Mouse (Mus musculus) heart, embryonic 11.5 days (tissue): ENCODE data around the gene Baiap2. TPM values are rescaled to one million over a fixed set of nuclear protein-coding genes. Genes with fewer than 3 reads are reported as not detected.

Experiments
- ATAC-seq: fragments of 200-750 bp; cut with Nextera tagmentation; replicated peaks from 2 replicates; pipeline ENCODE4 v1.8.0; 2017; ENCODE audit warnings: moderate library complexity; ENCODE audit not compliant: insufficient number of reproducible peaks, low FRiP score, low TSS enrichment
- H3K27ac ChIP-seq: fragments of 300-500 bp; sonication (generic); 2 replicates; pipeline ENCODE4 v1.5.1; 2014; ENCODE audit warnings: mild to moderate bottlenecking, low read depth, low read length
- H3K27me3 ChIP-seq: fragments of 300-500 bp; sonication (generic); 2 replicates; pipeline ENCODE4 v1.6.1; 2014; ENCODE audit warnings: mild to moderate bottlenecking, low read length, mixed read lengths; ENCODE audit not compliant: control insufficient read depth, insufficient read depth
- H3K36me3 ChIP-seq: fragments of 300-500 bp; sonication (generic); 2 replicates; pipeline ENCODE4 v1.6.1; 2014; ENCODE audit warnings: mild to moderate bottlenecking, low read length, moderate library complexity, mixed read lengths; ENCODE audit not compliant: control insufficient read depth, insufficient read depth
- H3K4me1 ChIP-seq: fragments of 300-500 bp; sonication (generic); 2 replicates; pipeline ENCODE4 v1.6.1; 2014; ENCODE audit warnings: low read length; ENCODE audit not compliant: control insufficient read depth, insufficient read depth
- H3K4me2 ChIP-seq: fragments of 300-500 bp; sonication (generic); 2 replicates; pipeline ENCODE4 v1.6.1; 2014; ENCODE audit warnings: mild to moderate bottlenecking, moderate library complexity
- H3K4me3 ChIP-seq: fragments of 300-500 bp; sonication (generic); 2 replicates; pipeline ENCODE4 v1.5.1; 2014; ENCODE audit warnings: low read depth, low read length
- H3K9ac ChIP-seq: fragments of 300-500 bp; sonication (generic); 2 replicates; pipeline ENCODE4 v1.6.1; 2014; ENCODE audit warnings: mild to moderate bottlenecking, low read depth, low read length, moderate library complexity
- H3K9me3 ChIP-seq: fragments of 300-500 bp; sonication (generic); replicated peaks from 2 replicates; pipeline ENCODE4 v1.6.1; 2016; ENCODE audit warnings: low read length; ENCODE audit not compliant: control insufficient read depth
- WGBS: fragments of 180-500 bp; shearing (Covaris S2); extraction: QIAGEN DNeasy Blood & Tissue Kit; methylation state at CpG from one replicate; pipeline ENCODE4 v1.1.7; 2014; ENCODE audit not compliant: insufficient replicate concordance; 5-methylcytosine and 5-hydroxymethylcytosine counted together
- polyA plus RNA-seq: library from polyadenylated mRNA; unstranded; fragments of >200 nt; fragmentation: Nextera tagmentation; extraction: Ambion mirVana; gene quantifications from 2 replicates; pipeline ENCODE4 v1.2.1, GENCODE M21; 2014

Gene Baiap2
- polyA plus RNA-seq, 1 experiment from 2014 or later = 12.8 TPM

GRCm38 (mm10) chr11:119981769-119982168 is 39.2 kb downstream of the Baiap2 start:
- Histone ChIP-seq H3K36me3 (no peaks in the 10 kb centered on the region), H3K4me1 (0 out of 2 replicates have a peak, but pooled peaks cover 3% of the 10 kb centered on the region), H3K27ac (no peak overlapping the region), H3K27me3 (no peaks in the 10 kb centered on the region), H3K9me3 (no peaks in the 10 kb centered on the region), H3K4me2 (no peak overlapping the region), H3K4me3 (no peak overlapping the region), H3K9ac (no peak overlapping the region)
- 70% methylated on average over 3 of the region's 3 CpGs for WGBS
- ATAC-seq = no peak

- WGBS = 86% methylated on average over 3 of the region's 3 CpGs
- no peak overlapping the region for H3K4me3 ChIP-seq
- no peak for ATAC-seq
- H3K36me3 ChIP-seq = no peaks in the 10 kb centered on the region
- H3K9ac ChIP-seq = no peak overlapping the region
- no peak overlapping the region for H3K27ac ChIP-seq
- H3K4me2 ChIP-seq = no peak overlapping the region
- H3K4me1 ChIP-seq = 0 out of 2 replicates have a peak, but pooled peaks cover 3% of the 10 kb centered on the region
- no peaks in the 10 kb centered on the region for H3K27me3 ChIP-seq
- no peaks in the 10 kb centered on the region for H3K9me3 ChIP-seq
These were observed 39.7 kb downstream of the Baiap2 start for GRCm38 (mm10) chr11:119982236-119982635.

- no peak overlapping the region for H3K27ac ChIP-seq
- H3K36me3 ChIP-seq = no peaks in the 10 kb centered on the region
- H3K9me3 ChIP-seq = no peaks in the 10 kb centered on the region
- H3K27me3 ChIP-seq = no peaks in the 10 kb centered on the region
- WGBS = 91% methylated on average over 2 of the region's 2 CpGs
- no peak for ATAC-seq
- no peak overlapping the region for H3K4me2 ChIP-seq
- peaks cover 3% of the 10 kb centered on the region; the same call in 1 of the 2 replicates for H3K4me1 ChIP-seq
- no peak overlapping the region for H3K9ac ChIP-seq
- no peak overlapping the region for H3K4me3 ChIP-seq
These were observed 40.6 kb downstream of the Baiap2 start for GRCm38 (mm10) chr11:119983151-119983550.

GRCm38 (mm10) chr11:119986751-119987425 is 44.3 kb downstream of the Baiap2 start:
- no peak overlapping the region for H3K4me3 ChIP-seq
- WGBS = 71% methylated on average over 9 of the region's 9 CpGs
- peaks cover 36% of the 10 kb centered on the region for H3K4me1 ChIP-seq
- no peaks in the 10 kb centered on the region for H3K9me3 ChIP-seq
- H3K27ac ChIP-seq = no peak overlapping the region
- H3K27me3 ChIP-seq = peaks cover 2% of the 10 kb centered on the region; the same call in 1 of the 2 replicates
- no peak overlapping the region for H3K9ac ChIP-seq
- ATAC-seq = no peak
- no peak overlapping the region for H3K4me2 ChIP-seq
- no peaks in the 10 kb centered on the region for H3K36me3 ChIP-seq

- ATAC-seq = no peak
- no peaks in the 10 kb centered on the region for H3K36me3 ChIP-seq
- H3K4me1 ChIP-seq = peaks cover 33% of the 10 kb centered on the region
- H3K27me3 ChIP-seq = peaks cover 2% of the 10 kb centered on the region; the same call in 1 of the 2 replicates
- H3K4me2 ChIP-seq = no peak overlapping the region
- no peak overlapping the region for H3K4me3 ChIP-seq
- H3K9ac ChIP-seq = no peak overlapping the region
- no peak overlapping the region for H3K27ac ChIP-seq
- H3K9me3 ChIP-seq = no peaks in the 10 kb centered on the region
- 88% methylated on average over 7 of the region's 7 CpGs for WGBS
These were observed 45.3 kb downstream of the Baiap2 start for GRCm38 (mm10) chr11:119987876-119988275.

GRCm38 (mm10) chr11:119988391-119988790 is 45.8 kb downstream of the Baiap2 start:
- WGBS = 91% methylated on average over 7 of the region's 7 CpGs
- H3K9ac ChIP-seq = no peak overlapping the region
- no peak overlapping the region for H3K4me2 ChIP-seq
- H3K36me3 ChIP-seq = no peaks in the 10 kb centered on the region
- H3K9me3 ChIP-seq = no peaks in the 10 kb centered on the region
- H3K4me3 ChIP-seq = no peak overlapping the region
- H3K27me3 ChIP-seq = peaks cover 2% of the 10 kb centered on the region; the same call in 1 of the 2 replicates
- H3K4me1 ChIP-seq = peaks cover 33% of the 10 kb centered on the region
- no peak for ATAC-seq
- H3K27ac ChIP-seq = peak overlapping the region; percentile 54; the same call in 1 of the 2 replicates

- H3K4me1 ChIP-seq = peaks cover 33% of the 10 kb centered on the region
- no peak overlapping the region for H3K4me3 ChIP-seq
- H3K27ac ChIP-seq = peak overlapping the region; percentile 54; the same call in 1 of the 2 replicates
- H3K9ac ChIP-seq = no peak overlapping the region
- H3K9me3 ChIP-seq = no peaks in the 10 kb centered on the region
- WGBS = 32% methylated on average over 10 of the region's 10 CpGs
- 0 out of 2 replicates have a peak, but pooled peaks have one; percentile 16 for ATAC-seq
- no peak overlapping the region for H3K4me2 ChIP-seq
- H3K27me3 ChIP-seq = peaks cover 2% of the 10 kb centered on the region; the same call in 1 of the 2 replicates
- H3K36me3 ChIP-seq = no peaks in the 10 kb centered on the region
These were observed 46.6 kb downstream of the Baiap2 start for GRCm38 (mm10) chr11:119989115-119989564.

GRCm38 (mm10) chr11:119990658-119991337 is 48.2 kb downstream of the Baiap2 start:
- H3K4me2 ChIP-seq = peak overlapping the region; percentile 27; the same call in 1 of the 2 replicates
- WGBS = 55% methylated on average over 10 of the region's 10 CpGs

More at GRCm38 (mm10) chr11:119990658-119991337, 48.2 kb downstream of the Baiap2 start:
- peaks cover 33% of the 10 kb centered on the region for H3K4me1 ChIP-seq
- no peaks in the 10 kb centered on the region for H3K9me3 ChIP-seq
- H3K9ac ChIP-seq = peak overlapping the region; percentile 16; the same call in 1 of the 2 replicates
- peaks cover 3% of the 10 kb centered on the region; the same call in 1 of the 2 replicates for H3K36me3 ChIP-seq
- no peak for ATAC-seq
- no peak overlapping the region for H3K4me3 ChIP-seq
- H3K27ac ChIP-seq = no peak overlapping the region
- H3K27me3 ChIP-seq = peaks cover 2% of the 10 kb centered on the region; the same call in 1 of the 2 replicates
